Mouse (Mus musculus): Measurements from ENCODE around the gene Zfp408.

- TF ChIP-seq USF1 (IDR thresholded peaks at IDR 0.05; ENCODE audit: low read depth) (no peak), POLR2A (IDR thresholded peaks at IDR 0.05; ENCODE audit: insufficient read length, low read depth) (no peak), E2F4 (IDR thresholded peaks at IDR 0.05; ENCODE audit: insufficient read depth) (no peak), MYOD1 (IDR thresholded peaks at IDR 0.05; ENCODE audit: control insufficient read depth in 1 of 3, insufficient read length in 2 of 3, low read depth in 2 of 3) (no peak)
Observed at GRCm38 (mm10) chr2:91656774-91657173, 7.2 kb upstream of the Zfp408 start.
